In the genomic region with DNA sequence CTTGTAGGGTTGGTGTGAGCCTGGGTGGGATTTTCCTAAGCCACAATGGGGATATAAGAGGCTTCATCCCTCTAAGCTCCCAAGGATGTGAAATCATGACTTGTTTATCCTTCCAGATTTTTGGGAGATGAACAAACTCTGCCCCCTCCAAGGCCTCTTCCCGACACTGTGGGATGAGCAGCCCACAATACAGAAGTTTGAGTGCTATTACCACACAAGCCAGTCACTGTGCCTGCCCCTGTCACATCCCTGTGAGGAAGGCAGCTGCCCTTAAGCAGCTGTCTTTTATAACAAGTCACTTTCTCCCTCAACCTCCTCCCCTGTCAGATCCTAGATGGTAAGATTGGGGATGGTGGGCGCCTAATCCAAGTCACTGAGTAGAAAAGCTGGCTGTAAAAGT, we compare ENCODE assay signal across 27 mouse cellular contexts.
DNase-seq lines count a peak whose midpoint lies in the region; ATAC-seq and TF ChIP-seq lines count a peak whose summit lies in the region.
"Had no signal": no experiment of that assay in that cellular context is flagged by ENCODE, and none has a peak within 500 bp of the region (broad histone marks: within the 10 kb centered on the region; RNA-seq: fewer than 3 reads in every experiment).

No protein-coding gene starts in this region.

- H3K36me3 ChIP-seq in embryonic facial prominence, embryonic 14.5 days (ENCODE audit: control insufficient read depth, insufficient read depth, low read length) = no peaks in the 10 kb centered on the region
- H3K36me3 ChIP-seq in embryonic facial prominence, embryonic 10.5 days (replicated peaks) = no peaks in the 10 kb centered on the region
- no peaks in the 10 kb centered on the region for H3K36me3 ChIP-seq in lung, embryonic 14.5 days (ENCODE audit: insufficient read depth)
- H3K36me3 ChIP-seq in stomach, postnatal 0 days (ENCODE audit: control insufficient read depth, insufficient read depth, low read length) = no peaks in the 10 kb centered on the region
- H3K36me3 ChIP-seq: heart, embryonic 13.5 days; hindbrain, embryonic 10.5 days; hindbrain, embryonic 15.5 days; limb, embryonic 13.5 days had no signal

- TF ChIP-seq EP300 in stomach, postnatal 0 days (optimal IDR thresholded peaks at IDR 0.05) = no peak

- no peaks in the 10 kb centered on the region for H3K9me3 ChIP-seq in embryonic facial prominence, embryonic 14.5 days (ENCODE audit: control insufficient read depth, low read length)
- no peaks in the 10 kb centered on the region for H3K9me3 ChIP-seq in embryonic facial prominence, embryonic 10.5 days
- no peaks in the 10 kb centered on the region for H3K9me3 ChIP-seq in lung, embryonic 14.5 days (ENCODE audit: low read depth, low read length)
- no peaks in the 10 kb centered on the region for H3K9me3 ChIP-seq in stomach, postnatal 0 days (ENCODE audit: control insufficient read depth, low read length)
- H3K9me3 ChIP-seq: heart, embryonic 13.5 days; hindbrain, embryonic 15.5 days; limb, embryonic 13.5 days had no signal

- 69% methylated on average over 2 of the region's 2 CpGs for WGBS in embryonic facial prominence, embryonic 14.5 days
- 84% methylated on average over 2 of the region's 2 CpGs for WGBS in embryonic facial prominence, embryonic 10.5 days
- 42% methylated on average over 2 of the region's 2 CpGs for WGBS in lung, embryonic 14.5 days
- WGBS in lung, adult 2 months = 69% methylated on average over 2 of the region's 2 CpGs
- 65% methylated on average over 2 of the region's 2 CpGs for WGBS in stomach, postnatal 0 days

- H3K4me2 ChIP-seq in embryonic facial prominence, embryonic 14.5 days (ENCODE audit: low read depth, low read length) = no peak overlapping the region
- no peak overlapping the region for H3K4me2 ChIP-seq in lung, embryonic 14.5 days
- no peak overlapping the region for H3K4me2 ChIP-seq in stomach, postnatal 0 days (replicated peaks; ENCODE audit: low read depth)
- H3K4me2 ChIP-seq: heart, embryonic 13.5 days; hindbrain, embryonic 15.5 days; limb, embryonic 13.5 days; liver, embryonic 11.5 days; midbrain, embryonic 11.5 days had no signal

- no peak overlapping the region for H3K9ac ChIP-seq in embryonic facial prominence, embryonic 14.5 days (ENCODE audit: low read depth, low read length)
- no peak overlapping the region for H3K9ac ChIP-seq in lung, embryonic 14.5 days
- no peak overlapping the region for H3K9ac ChIP-seq in stomach, postnatal 0 days (ENCODE audit: low read length)
- H3K9ac ChIP-seq: heart, embryonic 13.5 days; hindbrain, embryonic 15.5 days; limb, embryonic 13.5 days had no signal

- H3K27me3 ChIP-seq in embryonic facial prominence, embryonic 14.5 days (replicated peaks; ENCODE audit: control insufficient read depth, insufficient read depth, low read length) = no peaks in the 10 kb centered on the region
- H3K27me3 ChIP-seq in embryonic facial prominence, embryonic 10.5 days (replicated peaks; ENCODE audit: low read depth, poor library complexity, severe bottlenecking) = peaks cover 7% of the 10 kb centered on the region
- H3K27me3 ChIP-seq in lung, embryonic 14.5 days (ENCODE audit: insufficient read depth, low read length) = no peaks in the 10 kb centered on the region
- H3K27me3 ChIP-seq in stomach, postnatal 0 days (ENCODE audit: control insufficient read depth, insufficient read depth, low read length) = no peaks in the 10 kb centered on the region
- H3K27me3 ChIP-seq: CH12.LX; heart, embryonic 13.5 days; hindbrain, embryonic 15.5 days had no signal

- H3K27ac ChIP-seq in embryonic facial prominence, embryonic 14.5 days (replicated peaks; ENCODE audit: low read depth, low read length) = no peak overlapping the region
- no peak overlapping the region for H3K27ac ChIP-seq in embryonic facial prominence, embryonic 10.5 days (replicated peaks)
- H3K27ac ChIP-seq in lung, embryonic 14.5 days (ENCODE audit: low read depth) = peak overlapping the region; percentile 26
- H3K27ac ChIP-seq in stomach, postnatal 0 days (replicated peaks) = peak overlapping the region; percentile 63; the same call in 1 of the 2 replicates
- H3K27ac ChIP-seq: heart, embryonic 13.5 days; hindbrain, embryonic 10.5 days; hindbrain, embryonic 15.5 days; limb, embryonic 13.5 days had no signal

- TF ChIP-seq CTCF in lung, embryonic 14.5 days (IDR thresholded peaks at IDR 0.05; ENCODE audit: low read depth) = no peak
- TF ChIP-seq CTCF in lung, adult 2 months (IDR thresholded peaks at IDR 0.05; ENCODE audit: insufficient read depth, low read length) = no peak
- no peak for TF ChIP-seq CTCF in stomach, postnatal 0 days (IDR thresholded peaks at IDR 0.05; ENCODE audit: low read depth)

- ATAC-seq in embryonic facial prominence, embryonic 14.5 days (ENCODE audit: low read depth) = 0 out of 2 replicates have a peak, but pooled peaks have one; percentile 22
- ATAC-seq in lung, embryonic 14.5 days (ENCODE audit: insufficient read depth) = peak; percentile 93
- ATAC-seq in stomach, postnatal 0 days (ENCODE audit: low FRiP score, low TSS enrichment) = peak; percentile 49; the same call in 1 of the 2 replicates
- ATAC-seq: forebrain, embryonic 16.5 days; inflammation-experienced regulatory T-cells, adult 6 months had no signal

- H3K4me3 ChIP-seq in embryonic facial prominence, embryonic 14.5 days (ENCODE audit: low read depth, low read length) = no peak overlapping the region
- no peak overlapping the region for H3K4me3 ChIP-seq in embryonic facial prominence, embryonic 10.5 days
- no peak overlapping the region for H3K4me3 ChIP-seq in lung, embryonic 14.5 days (ENCODE audit: low read depth, low read length)
- no peak overlapping the region for H3K4me3 ChIP-seq in lung, adult 2 months (replicated peaks; ENCODE audit: extremely low read depth, low read depth, low read length)
- H3K4me3 ChIP-seq in stomach, postnatal 0 days (ENCODE audit: low read depth, low read length) = no peak overlapping the region
- H3K4me3 ChIP-seq: heart, embryonic 13.5 days; hindbrain, embryonic 10.5 days; hindbrain, embryonic 15.5 days; limb, embryonic 13.5 days had no signal

- TF ChIP-seq POLR2A in lung, adult 2 months (IDR thresholded peaks at IDR 0.05; ENCODE audit: borderline replicate concordance, extremely low read depth, low read depth, low read length) = no peak

- DNase-seq in embryonic facial prominence, embryonic 14.5 days (ENCODE audit: low spot score) = peak; percentile 32
- no peak for DNase-seq in embryonic facial prominence, embryonic 10.5 days (ENCODE audit: low spot score)
- DNase-seq in lung, embryonic 14.5 days = peak; percentile 81
- DNase-seq in lung, adult 2 months = no peak
- peak; percentile 10 for DNase-seq in lung, postnatal 25 days (ENCODE audit: low spot score)
- no peak for DNase-seq in stomach, postnatal 0 days (ENCODE audit: low spot score)
- no peak for DNase-seq in spleen, postnatal 36 days (ENCODE audit: low spot score in 2 of 2)
- no peak for DNase-seq in layer of hippocampus, adult 11-12 months (ENCODE audit: low spot score)
- DNase-seq: adrenal gland, adult 8-10 months; cerebellum, adult 2 months; cerebellum, postnatal 14 days; heart, postnatal 10 days; kidney, adult 2 months; kidney, postnatal 25 days; retina, postnatal 1 day; right cerebral cortex, postnatal 14 days; thymus, adult 2 months; thymus, postnatal 36 days had no signal

- no peaks in the 10 kb centered on the region for H3K4me1 ChIP-seq in embryonic facial prominence, embryonic 14.5 days (ENCODE audit: control insufficient read depth, insufficient read depth, low read length)
- peaks cover 8% of the 10 kb centered on the region for H3K4me1 ChIP-seq in embryonic facial prominence, embryonic 10.5 days
- H3K4me1 ChIP-seq in lung, embryonic 14.5 days (ENCODE audit: insufficient read depth) = no peaks in the 10 kb centered on the region
- no peaks in the 10 kb centered on the region for H3K4me1 ChIP-seq in lung, adult 2 months (ENCODE audit: control insufficient read depth, insufficient read depth, low read length)
- no peaks in the 10 kb centered on the region for H3K4me1 ChIP-seq in stomach, postnatal 0 days (replicated peaks; ENCODE audit: control insufficient read depth, insufficient read depth)

Comparison
In these comparisons a context has a peak if more than half of its experiments do, and no peak if none do; other contexts are left out.
1. DNase-seq: peak in embryonic facial prominence, embryonic 14.5 days (single experiment), lung, embryonic 14.5 days (single experiment) and lung, postnatal 25 days (single experiment); none in embryonic facial prominence, embryonic 10.5 days (single experiment), lung, adult 2 months (single experiment), stomach, postnatal 0 days (single experiment), spleen, postnatal 36 days (0 of 2) and layer of hippocampus, adult 11-12 months (single experiment).
2. ATAC-seq: peak in every context shown above with its lines; median percentile 93 in lung, embryonic 14.5 days; 49 in stomach, postnatal 0 days; 22 in embryonic facial prominence, embryonic 14.5 days.
3. H3K27ac ChIP-seq: peak in lung, embryonic 14.5 days (single experiment) and stomach, postnatal 0 days (single experiment); none in embryonic facial prominence, embryonic 14.5 days (single experiment) and embryonic facial prominence, embryonic 10.5 days (single experiment).